Mouse (Mus musculus) liver, embryonic 15.5 days (tissue): Measurements from ENCODE around the gene Gas2l1. TPM values are rescaled to one million over a fixed set of nuclear protein-coding genes. Genes with fewer than 3 reads are reported as not detected.

Source experiments
- ATAC-seq: fragments of 200-750 bp; cut with Nextera tagmentation; 2 replicates; pipeline ENCODE4 v1.8.0; 2017; ENCODE audit warnings: moderate number of reproducible peaks, mild to moderate bottlenecking, moderate library complexity; ENCODE audit not compliant: insufficient read depth
- H3K27ac ChIP-seq: fragments of 300-500 bp; sonication (generic); replicated peaks from 2 replicates; pipeline ENCODE4 v1.5.1; 2015; ENCODE audit warnings: mild to moderate bottlenecking, inconsistent platforms
- H3K27me3 ChIP-seq: fragments of 300-500 bp; sonication (generic); 2 replicates; pipeline ENCODE4 v1.6.1; 2015; ENCODE audit warnings: mild to moderate bottlenecking, inconsistent platforms
- H3K36me3 ChIP-seq: fragments of 300-500 bp; sonication (generic); replicated peaks from 2 replicates; pipeline ENCODE4 v1.6.1; 2015; ENCODE audit warnings: moderate library complexity, mild to moderate bottlenecking, inconsistent platforms
- H3K4me1 ChIP-seq: fragments of 300-500 bp; sonication (generic); replicated peaks from 2 replicates; pipeline ENCODE4 v1.6.1; 2015; ENCODE audit warnings: inconsistent platforms
- H3K4me2 ChIP-seq: fragments of 300-500 bp; sonication (generic); 2 replicates; pipeline ENCODE4 v1.6.1; 2015; ENCODE audit warnings: moderate library complexity, mild to moderate bottlenecking, inconsistent platforms
- H3K4me3 ChIP-seq: fragments of 300-500 bp; sonication (generic); replicated peaks from 2 replicates; pipeline ENCODE4 v1.5.1; 2015; ENCODE audit warnings: mild to moderate bottlenecking, inconsistent platforms
- H3K9ac ChIP-seq: fragments of 300-500 bp; sonication (generic); 2 replicates; pipeline ENCODE4 v1.6.1; 2015; ENCODE audit warnings: moderate library complexity, mild to moderate bottlenecking, inconsistent platforms
- H3K9me3 ChIP-seq: fragments of 300-500 bp; sonication (generic); replicated peaks from 2 replicates; pipeline ENCODE4 v1.6.1; 2016; ENCODE audit warnings: inconsistent platforms
- WGBS: fragments of 180-500 bp; shearing (Covaris S2); methylation state at CpG from one replicate; pipeline ENCODE4 v1.1.7; 2015; ENCODE audit warnings: mixed read lengths; ENCODE audit not compliant: insufficient replicate concordance; 5-methylcytosine and 5-hydroxymethylcytosine counted together
- polyA plus RNA-seq: library from polyadenylated mRNA; unstranded; fragments of >200 nt; fragmentation: Nextera tagmentation; extraction: Ambion mirVana; gene quantifications from 2 replicates; pipeline ENCODE4 v1.2.1, GENCODE M21; 2015

Gas2l1 gene
- polyA plus RNA-seq, 1 experiment from 2014 or later, result 12.1 TPM

GRCm38 (mm10) chr11:5057541-5057855 is 7.6 kb downstream of the Gas2l1 start:
- peaks cover 78% of the 10 kb centered on the region for H3K27me3 ChIP-seq
- H3K9ac ChIP-seq, result no peak overlapping the region
- peak overlapping the region; percentile 70 for H3K4me2 ChIP-seq
- H3K4me1 ChIP-seq, result peaks cover 38% of the 10 kb centered on the region
- H3K36me3 ChIP-seq, result no peaks in the 10 kb centered on the region
- no peak for ATAC-seq
- peak overlapping the region; percentile 50 for H3K4me3 ChIP-seq
- WGBS, result 18% methylated on average over 8 of the region's 8 CpGs
- no peak overlapping the region for H3K27ac ChIP-seq
- no peaks in the 10 kb centered on the region for H3K9me3 ChIP-seq

GRCm38 (mm10) chr11:5057064-5057463 is 8.1 kb downstream of the Gas2l1 start:
- Histone ChIP-seq H3K27ac (no peak overlapping the region), H3K36me3 (no peaks in the 10 kb centered on the region), H3K27me3 (peaks cover 74% of the 10 kb centered on the region), H3K9ac (no peak overlapping the region), H3K9me3 (no peaks in the 10 kb centered on the region), H3K4me3 (no peak overlapping the region), H3K4me2 (no peak overlapping the region), H3K4me1 (peaks cover 34% of the 10 kb centered on the region)
- ATAC-seq, result no peak
- WGBS, result 59% methylated on average over 8 of the region's 8 CpGs

GRCm38 (mm10) chr11:5055945-5056938 is 8.9 kb downstream of the Gas2l1 start:
- no peak overlapping the region for H3K9ac ChIP-seq
- no peaks in the 10 kb centered on the region for H3K36me3 ChIP-seq
- H3K9me3 ChIP-seq, result no peaks in the 10 kb centered on the region
- H3K27ac ChIP-seq, result no peak overlapping the region
- 45% methylated on average over 23 of the region's 23 CpGs for WGBS
- peaks cover 26% of the 10 kb centered on the region for H3K4me1 ChIP-seq
- H3K4me2 ChIP-seq, result no peak overlapping the region
- H3K4me3 ChIP-seq, result no peak overlapping the region
- H3K27me3 ChIP-seq, result peaks cover 66% of the 10 kb centered on the region
- no peak for ATAC-seq

GRCm38 (mm10) chr11:5054874-5055273 is 10.3 kb downstream of the Gas2l1 start:
- 68% methylated on average over 6 of the region's 6 CpGs for WGBS
- Histone ChIP-seq H3K4me1 (peaks cover 22% of the 10 kb centered on the region), H3K27me3 (peaks cover 63% of the 10 kb centered on the region), H3K4me2 (no peak overlapping the region), H3K4me3 (no peak overlapping the region), H3K36me3 (no peaks in the 10 kb centered on the region), H3K9me3 (no peaks in the 10 kb centered on the region), H3K9ac (no peak overlapping the region), H3K27ac (no peak overlapping the region)
- no peak for ATAC-seq

- Histone ChIP-seq H3K9me3 (no peaks in the 10 kb centered on the region), H3K27ac (no peak overlapping the region), H3K4me3 (no peak overlapping the region), H3K27me3 (peaks cover 60% of the 10 kb centered on the region), H3K9ac (no peak overlapping the region), H3K4me2 (no peak overlapping the region), H3K36me3 (no peaks in the 10 kb centered on the region), H3K4me1 (peaks cover 16% of the 10 kb centered on the region)
- 71% methylated on average over 14 of the region's 14 CpGs for WGBS
- ATAC-seq, result no peak
Observed at GRCm38 (mm10) chr11:5054151-5054550, 11.0 kb downstream of the Gas2l1 start.

GRCm38 (mm10) chr11:5052200-5052854 is 12.8 kb downstream of the Gas2l1 start:
- Histone ChIP-seq H3K27me3 (peaks cover 42% of the 10 kb centered on the region), H3K9me3 (no peaks in the 10 kb centered on the region), H3K36me3 (no peaks in the 10 kb centered on the region), H3K4me2 (no peak overlapping the region), H3K9ac (no peak overlapping the region), H3K27ac (no peak overlapping the region), H3K4me3 (no peak overlapping the region), H3K4me1 (no peaks in the 10 kb centered on the region; the same call in 1 of the 2 replicates)
- 53% methylated on average over 10 of the region's 10 CpGs for WGBS
- ATAC-seq, result no peak

- no peak for ATAC-seq
- H3K9ac ChIP-seq, result no peak overlapping the region
Observed at GRCm38 (mm10) chr11:5051629-5052028, 13.5 kb downstream of the Gas2l1 start.

GRCm38 (mm10) chr11:5046321-5046926 is 18.7 kb downstream of the Gas2l1 start:
- Histone ChIP-seq H3K27me3 (peaks cover 15% of the 10 kb centered on the region), H3K9ac (no peak overlapping the region), H3K36me3 (peaks cover 17% of the 10 kb centered on the region), H3K4me3 (no peak overlapping the region), H3K27ac (no peak overlapping the region), H3K4me1 (no peaks in the 10 kb centered on the region), H3K9me3 (no peaks in the 10 kb centered on the region), H3K4me2 (no peak overlapping the region)
- 44% methylated on average over 12 of the region's 12 CpGs for WGBS
- no peak for ATAC-seq

More at GRCm38 (mm10) chr11:5051629-5052028, 13.5 kb downstream of the Gas2l1 start:
- Histone ChIP-seq H3K9me3 (no peaks in the 10 kb centered on the region), H3K4me2 (no peak overlapping the region), H3K36me3 (no peaks in the 10 kb centered on the region), H3K27me3 (peaks cover 35% of the 10 kb centered on the region), H3K4me1 (no peaks in the 10 kb centered on the region; the same call in 1 of the 2 replicates), H3K4me3 (no peak overlapping the region), H3K27ac (no peak overlapping the region)
- WGBS, result 84% methylated on average over 10 of the region's 10 CpGs

GRCm38 (mm10) chr11:5042645-5043381 is 22.3 kb downstream of the Gas2l1 start:
- WGBS, result 69% methylated on average over 8 of the region's 8 CpGs
- Histone ChIP-seq H3K4me1 (no peaks in the 10 kb centered on the region), H3K36me3 (peaks cover 53% of the 10 kb centered on the region), H3K4me3 (no peak overlapping the region), H3K9me3 (no peaks in the 10 kb centered on the region), H3K9ac (no peak overlapping the region), H3K27me3 (no peaks in the 10 kb centered on the region), H3K4me2 (no peak overlapping the region), H3K27ac (no peak overlapping the region)
- no peak for ATAC-seq

- WGBS, result 81% methylated on average over 18 of the region's 18 CpGs
- ATAC-seq, result no peak
- no peak overlapping the region for H3K4me2 ChIP-seq
Observed at GRCm38 (mm10) chr11:5041144-5041780, 23.9 kb downstream of the Gas2l1 start.

More at GRCm38 (mm10) chr11:5041144-5041780, 23.9 kb downstream of the Gas2l1 start:
- H3K27ac ChIP-seq, result no peak overlapping the region
- no peaks in the 10 kb centered on the region for H3K27me3 ChIP-seq
- no peak overlapping the region for H3K4me3 ChIP-seq
- no peaks in the 10 kb centered on the region for H3K4me1 ChIP-seq
- no peaks in the 10 kb centered on the region for H3K9me3 ChIP-seq
- peaks cover 68% of the 10 kb centered on the region for H3K36me3 ChIP-seq
- H3K9ac ChIP-seq, result no peak overlapping the region
